Mouse (Mus musculus): ENCODE measurements around the gene Mocs1.

The Mocs1 gene

GRCm38 (mm10) chr17:49481876-49482275, 53.7 kb downstream of the Mocs1 start:
- in situ Hi-C loops (cut with MboI): no loop called here

GRCm38 (mm10) chr17:49484435-49484834, 56.3 kb downstream of the Mocs1 start:
- in situ Hi-C loops (cut with MboI): no loop called here

GRCm38 (mm10) chr17:49489098-49489497, 60.9 kb downstream of the Mocs1 start:
- in situ Hi-C loops (cut with MboI): no loop called here

GRCm38 (mm10) chr17:49493276-49493675, 65.1 kb downstream of the Mocs1 start:
- in situ Hi-C loops (cut with MboI): no loop called here

GRCm38 (mm10) chr17:49498169-49498568, 70.0 kb downstream of the Mocs1 start:
- in situ Hi-C loops (cut with MboI): no loop called here

- in situ Hi-C loops (cut with MboI): no loop called here
These were observed 71.5 kb downstream of the Mocs1 start for GRCm38 (mm10) chr17:49499635-49500034.

GRCm38 (mm10) chr17:49500234-49500633, 72.1 kb downstream of the Mocs1 start:
- in situ Hi-C loops (cut with MboI): no loop called here

GRCm38 (mm10) chr17:49503246-49503900, 75.2 kb downstream of the Mocs1 start:
- in situ Hi-C loops (cut with MboI): no loop called here
